Mouse (Mus musculus) T-cell, adult 2 months (primary cell): Measurements from ENCODE around the gene Gm37240.
A peak's percentile ranks its signal among the peaks of the same experiment; 100 is the strongest.
"Not testable (repeated sequence)": the region's sequence is repeated elsewhere in the genome, so short reads cannot be mapped to it uniquely, and the experiment has no call there.

Source experiments
- DNase-seq: peaks from one replicate; pipeline ENCODE4 v3.0.0; 2022; ENCODE audit warnings: low spot score

Gene Gm37240

GRCm38 (mm10) chr3:85887239-85887827, at the start of gene Gm37240, which contains the start of gene Glt28d2:
Gene Gm37240 (minus strand): TSS chr3:85887518.
Gene Glt28d2 (minus strand): TSS chr3:85887516.
- peak; percentile 58 for DNase-seq

- no peak for DNase-seq
Measured at GRCm38 (mm10) chr3:85933586-85933985, 46.3 kb upstream of the Gm37240 start.

GRCm38 (mm10) chr3:85931859-85932258, 44.5 kb upstream of the Gm37240 start:
- no peak for DNase-seq

- no peak for DNase-seq
Measured at GRCm38 (mm10) chr3:85930671-85931255, 43.4 kb upstream of the Gm37240 start.

- no peak for DNase-seq
Measured at GRCm38 (mm10) chr3:85929711-85930110, 42.4 kb upstream of the Gm37240 start.

- DNase-seq = no peak
Measured at GRCm38 (mm10) chr3:85928140-85928611, 40.9 kb upstream of the Gm37240 start.

GRCm38 (mm10) chr3:85927296-85927695, 40.0 kb upstream of the Gm37240 start:
- no peak for DNase-seq

GRCm38 (mm10) chr3:85923954-85924945, 36.9 kb upstream of the Gm37240 start:
- no peak for DNase-seq

GRCm38 (mm10) chr3:85923343-85923742, 36.0 kb upstream of the Gm37240 start:
- DNase-seq = no peak

GRCm38 (mm10) chr3:85922331-85922730, 35.0 kb upstream of the Gm37240 start:
- DNase-seq = no peak

GRCm38 (mm10) chr3:85920671-85921070, 33.4 kb upstream of the Gm37240 start:
- not testable (repeated sequence) for DNase-seq

- no peak for DNase-seq
Measured at GRCm38 (mm10) chr3:85917600-85917999, 30.3 kb upstream of the Gm37240 start.

GRCm38 (mm10) chr3:85914806-85915205, 27.5 kb upstream of the Gm37240 start:
- no peak for DNase-seq

- DNase-seq = no peak
Measured at GRCm38 (mm10) chr3:85907136-85907535, 19.8 kb upstream of the Gm37240 start.

- DNase-seq = no peak
Measured at GRCm38 (mm10) chr3:85904371-85904770, 17.1 kb upstream of the Gm37240 start.

- no peak for DNase-seq
Measured at GRCm38 (mm10) chr3:85895020-85895419, 7.7 kb upstream of the Gm37240 start.

GRCm38 (mm10) chr3:85891571-85891970, 4.3 kb upstream of the Gm37240 start:
- DNase-seq = no peak

- DNase-seq = peak; percentile 31
Measured at GRCm38 (mm10) chr3:85888221-85888671, 928 bp upstream of the Gm37240 start.

- no peak for DNase-seq
Measured at GRCm38 (mm10) chr3:85886636-85887238, 581 bp downstream of the Gm37240 start.

GRCm38 (mm10) chr3:85885906-85886305, 1.4 kb downstream of the Gm37240 start:
- no peak for DNase-seq

- DNase-seq = no peak
Measured at GRCm38 (mm10) chr3:85880687-85881086, 6.6 kb downstream of the Gm37240 start.

GRCm38 (mm10) chr3:85880068-85880467, 7.2 kb downstream of the Gm37240 start:
- no peak for DNase-seq
